Mouse (Mus musculus): ENCODE results near the gene Hist1h2ac. TPM values are rescaled to one million over a fixed set of nuclear protein-coding genes. Genes with fewer than 3 reads are reported as not detected.

The Hist1h2ac gene
- total RNA-seq, 4 experiments from 2014 or later = 1.4 to 3.1 (median 2.7) TPM

GRCm38 (mm10) chr13:23659636-23660366 lies 23.9 kb downstream of the Hist1h2ac start:
- DNase-seq (ENCODE audit: low spot score in 2 of 2) = no peak

Small RNA genes lying within 50 kb of the gene (microRNA-seq; reads per million reads assigned to microRNA genes)
- gene Gm44350 = 0 reads per million in 2 experiments

Other genes with a start within 250 kb of the Hist1h2ac start
- gene Btn1a1, start 218.0 kb downstream of the Hist1h2ac start, total RNA-seq (2022) = not detected
- 1 to 10 TPM in 2 of 4 experiments, under 1 TPM in 2; 0.80 to 1.9 (median 1.1) TPM for gene Btn2a2, start 195.1 kb downstream of the Hist1h2ac start, total RNA-seq (2022)
- 100 to 1,000 TPM; 236 to 302 (median 261) TPM for gene Hist1h4h, start 152.9 kb downstream of the Hist1h2ac start, total RNA-seq (2022)
- 1 to 10 TPM in 3 of 4 experiments, not detected in 1; 1.6 to 6.5 (median 1.8) TPM for gene Hist1h2af, start 150.0 kb downstream of the Hist1h2ac start, total RNA-seq (2022)
- 1 to 10 TPM; 1.2 to 3.4 (median 2.2) TPM for gene Hist1h3g, start 148.5 kb downstream of the Hist1h2ac start, total RNA-seq (2022)
- under 1 TPM; 0.34 to 0.73 (median 0.61) TPM for gene Hist1h2bh, start 140.6 kb downstream of the Hist1h2ac start, total RNA-seq (2022)
- gene Hist1h3f, start 139.9 kb downstream of the Hist1h2ac start, total RNA-seq (2022) = 10 to 100 TPM; 12.5 to 15.7 (median 14.2) TPM
- 100 to 1,000 TPM; 104 to 155 (median 119) TPM for gene Hist1h4f, start 132.3 kb downstream of the Hist1h2ac start, total RNA-seq (2022)
- gene Hist1h1d, start 130.7 kb downstream of the Hist1h2ac start, total RNA-seq (2022) = 1 to 10 TPM; 2.5 to 3.3 (median 2.8) TPM
- 10 to 100 TPM; 34.8 to 43.2 (median 40.0) TPM for gene Hist1h3e, start 121.6 kb downstream of the Hist1h2ac start, total RNA-seq (2022)
- gene Hist1h2ae, start 112.7 kb downstream of the Hist1h2ac start, total RNA-seq (2022) = 1 to 10 TPM; 3.3 to 7.7 (median 4.9) TPM
- gene Hist1h2bg, start 112.6 kb downstream of the Hist1h2ac start, total RNA-seq (2022) = 10 to 100 TPM; 57.3 to 67.6 (median 60.8) TPM
- gene Hist1h2bf, start 109.8 kb downstream of the Hist1h2ac start, total RNA-seq (2022) = 10 to 100 TPM; 19.2 to 30.0 (median 24.4) TPM
- gene Hist1h2ad, start 109.6 kb downstream of the Hist1h2ac start, total RNA-seq (2022) = 10 to 100 TPM in 1 of 4 experiments, 1 to 10 TPM in 3; 3.0 to 11.0 (median 5.7) TPM
- 10 to 100 TPM in 2 of 4 experiments, 1 to 10 TPM in 2; 8.2 to 11.5 (median 10.5) TPM for gene Hist1h3d, start 108.2 kb downstream of the Hist1h2ac start, total RNA-seq (2022)
- gene Hist1h4d, start 102.3 kb downstream of the Hist1h2ac start, total RNA-seq (2022) = 100 to 1,000 TPM; 106 to 128 (median 119) TPM
- gene Hist1h2be, start 62.8 kb downstream of the Hist1h2ac start, total RNA-seq (2022) = 10 to 100 TPM in 2 of 4 experiments, 1 to 10 TPM in 2; 7.9 to 10.8 (median 9.3) TPM
- 10 to 100 TPM; 36.1 to 50.5 (median 42.7) TPM for gene Hist1h1e, start 61.4 kb downstream of the Hist1h2ac start, total RNA-seq (2022)
- 10 to 100 TPM; 33.4 to 55.2 (median 44.8) TPM for gene Hist1h2bc, start 251 bp upstream of the Hist1h2ac start, total RNA-seq (2022)
- gene Hist1h1t, start 11.9 kb upstream of the Hist1h2ac start, total RNA-seq (2022) = under 1 TPM in 1 of 4 experiments, not detected in 3; 0.50 TPM
- 10 to 100 TPM; 71.6 to 90.3 (median 85.0) TPM for gene Hist1h4c, start 14.5 kb upstream of the Hist1h2ac start, total RNA-seq (2022)
- gene Hfe, start 26.9 kb upstream of the Hist1h2ac start, total RNA-seq (2022) = 1 to 10 TPM; 3.9 to 9.4 (median 7.0) TPM
- 10 to 100 TPM; 39.1 to 69.2 (median 53.5) TPM for gene Hist1h1c, start 54.9 kb upstream of the Hist1h2ac start, total RNA-seq (2022)
- 1 to 10 TPM in 3 of 4 experiments, not detected in 1; 1.7 to 3.1 (median 2.7) TPM for gene Hist1h3c, start 61.7 kb upstream of the Hist1h2ac start, total RNA-seq (2022)
- 10 to 100 TPM; 14.1 to 21.7 (median 16.7) TPM for gene Hist1h2bb, start 62.8 kb upstream of the Hist1h2ac start, total RNA-seq (2022)
- 10 to 100 TPM; 18.6 to 28.1 (median 23.5) TPM for gene Hist1h2ab, start 67.2 kb upstream of the Hist1h2ac start, total RNA-seq (2022)
- gene Hist1h3b, start 68.3 kb upstream of the Hist1h2ac start, total RNA-seq (2022) = 10 to 100 TPM in 2 of 4 experiments, 1 to 10 TPM in 2; 3.1 to 10.4 (median 8.0) TPM
- gene Hist1h4b, start 73.1 kb upstream of the Hist1h2ac start, total RNA-seq (2022) = 10 to 100 TPM; 47.4 to 67.0 (median 59.9) TPM
- gene Hist1h4a, start 77.3 kb upstream of the Hist1h2ac start, total RNA-seq (2022) = 10 to 100 TPM; 31.9 to 42.9 (median 37.9) TPM
- gene Hist1h3a, start 78.4 kb upstream of the Hist1h2ac start, total RNA-seq (2022) = 10 to 100 TPM; 22.7 to 39.9 (median 29.0) TPM
- gene Hist1h1a, start 79.7 kb upstream of the Hist1h2ac start, total RNA-seq (2022) = 10 to 100 TPM; 12.6 to 19.3 (median 16.9) TPM
- not detected for gene Trim38, start 86.0 kb upstream of the Hist1h2ac start, total RNA-seq (2022)
- not detected for gene Slc17a2, start 123.0 kb upstream of the Hist1h2ac start, total RNA-seq (2022)
- gene Slc17a3, start 155.5 kb upstream of the Hist1h2ac start, total RNA-seq (2022) = not detected
- not detected for gene Slc17a1, start 183.8 kb upstream of the Hist1h2ac start, total RNA-seq (2022)
- not detected for gene Slc17a4, start 231.1 kb upstream of the Hist1h2ac start, total RNA-seq (2022)